Mouse (Mus musculus) MEL (cell line): ENCODE measurements around the gene Gcc2. TPM values are rescaled to one million over a fixed set of nuclear protein-coding genes. Genes with fewer than 3 reads are reported as not detected.

Experiments
- DNase-seq: peaks from one replicate; pipeline ENCODE4 v3.0.0; 2011; ENCODE audit warnings: low read depth, low spot score
- H3K27ac ChIP-seq: 2 replicates; pipeline ENCODE4 v1.5.1; 2012; ENCODE audit warnings: low read depth, mild to moderate bottlenecking, control low read depth, low read length, moderate library complexity; ENCODE audit not compliant: control insufficient read depth
- H3K27me3 ChIP-seq, 2 experiments: fragments of 150-350 bp in 1 of 2; sonication (generic) in 1 of 2; 2 replicates each; pipeline ENCODE4 v1.6.1; 2012; ENCODE audit warnings: low read length in 2 of 2, mild to moderate bottlenecking in 2 of 2, improper control_type of control experiment in 1 of 2, moderate library complexity in 1 of 2; ENCODE audit not compliant: insufficient read depth in 2 of 2, control insufficient read depth in 1 of 2
- H3K36me3 ChIP-seq, 2 experiments: 2 replicates each; pipeline ENCODE4 v1.6.1; 2012 to 2014; ENCODE audit warnings: low read length in 2 of 2, improper control_type of control experiment in 1 of 2, inconsistent platforms in 1 of 2, mild to moderate bottlenecking in 1 of 2; ENCODE audit not compliant: insufficient read depth in 2 of 2, control insufficient read depth in 1 of 2
- H3K4me1 ChIP-seq, 2 experiments: fragments of 150-350 bp in 1 of 2; sonication (generic) in 1 of 2; 2 replicates each; pipeline ENCODE4 v1.6.1; 2012; ENCODE audit warnings: low read length in 2 of 2, improper control_type of control experiment in 1 of 2, mild to moderate bottlenecking in 1 of 2; ENCODE audit not compliant: insufficient read depth in 2 of 2, control insufficient read depth in 1 of 2
- H3K4me3 ChIP-seq, 2 experiments: fragments of 150-350 bp in 1 of 2; sonication (generic) in 1 of 2; 2 replicates each; pipeline ENCODE4 v1.5.1; 2012; ENCODE audit warnings: low read depth in 2 of 2, low read length in 2 of 2, mild to moderate bottlenecking in 2 of 2, moderate library complexity in 2 of 2, control low read depth in 1 of 2, improper control_type of control experiment in 1 of 2; ENCODE audit not compliant: control insufficient read depth in 1 of 2, insufficient read depth in 1 of 2
- H3K79me2 ChIP-seq: 2 replicates; pipeline ENCODE4 v1.6.1; 2012; ENCODE audit warnings: mild to moderate bottlenecking, low read length, moderate library complexity; ENCODE audit not compliant: control insufficient read depth, poor library complexity, insufficient read depth
- H3K9ac ChIP-seq: 2 replicates; pipeline ENCODE4 v1.6.1; 2012; ENCODE audit warnings: low read depth, mild to moderate bottlenecking, control low read depth, low read length, moderate library complexity; ENCODE audit not compliant: control insufficient read depth, poor library complexity, severe bottlenecking
- H3K9me3 ChIP-seq: fragments of 150-350 bp; sonication (generic); replicated peaks from 2 replicates; pipeline ENCODE4 v1.6.1; 2012; ENCODE audit warnings: mild to moderate bottlenecking, low read length, improper control_type of control experiment, moderate library complexity; ENCODE audit not compliant: insufficient read depth
- BHLHE40 ChIP-seq: IDR thresholded peaks from 2 replicates; pipeline ENCODE4 v1.6.1; 2012; ENCODE audit warnings: low read depth, mild to moderate bottlenecking, inconsistent platforms, low read length, improper control_type of control experiment, borderline replicate concordance
- CHD1 ChIP-seq: IDR thresholded peaks from 2 replicates; pipeline ENCODE4 v1.6.1; 2012; ENCODE audit warnings: low read depth, mild to moderate bottlenecking, inconsistent platforms, low read length, improper control_type of control experiment
- CTCF ChIP-seq, 3 experiments: IDR thresholded peaks in 2 of 3; conservative IDR thresholded peaks in 1 of 3; 2 replicates each; pipeline ENCODE4 v1.5.1; 2011 to 2012; ENCODE audit warnings: low read length in 3 of 3, low read depth in 2 of 3, mild to moderate bottlenecking in 2 of 3, improper control_type of control experiment in 1 of 3, inconsistent platforms in 1 of 3, mixed read lengths in 1 of 3, moderate library complexity in 1 of 3; ENCODE audit not compliant: control insufficient read depth in 1 of 3, insufficient read depth in 1 of 3, poor library complexity in 1 of 3, severe bottlenecking in 1 of 3
- ELF1 ChIP-seq: IDR thresholded peaks from 2 replicates; pipeline ENCODE4 v1.6.1; 2014; ENCODE audit warnings: low read depth, mild to moderate bottlenecking, inconsistent platforms, low read length, improper control_type of control experiment, moderate library complexity
- GABPA ChIP-seq: IDR thresholded peaks from 2 replicates; pipeline ENCODE4 v1.6.1; 2012; ENCODE audit warnings: low read depth, mild to moderate bottlenecking, inconsistent platforms, low read length, improper control_type of control experiment, moderate library complexity
- GATA1 ChIP-seq: IDR thresholded peaks from 2 replicates; pipeline ENCODE4 v1.6.1; 2011; ENCODE audit warnings: low read depth, low read length, improper control_type of control experiment
- KAT2A ChIP-seq: conservative IDR thresholded peaks from 2 replicates; pipeline ENCODE4 v1.6.1; 2012; ENCODE audit warnings: low read depth, low read length, improper control_type of control experiment, inconsistent platforms
- MAFK ChIP-seq: IDR thresholded peaks from 2 replicates; pipeline ENCODE4 v1.6.1; 2011; ENCODE audit warnings: low read depth, mild to moderate bottlenecking, low read length, improper control_type of control experiment, borderline replicate concordance
- MXI1 ChIP-seq: IDR thresholded peaks from 2 replicates; pipeline ENCODE4 v1.6.1; 2011; ENCODE audit warnings: mild to moderate bottlenecking, low read depth, low read length, improper control_type of control experiment
- MYC ChIP-seq: IDR thresholded peaks from 2 replicates; pipeline ENCODE4 v1.6.1; 2011; ENCODE audit warnings: low read depth, mild to moderate bottlenecking, low read length, improper control_type of control experiment, moderate library complexity
- NELFE ChIP-seq: IDR thresholded peaks from 2 replicates; pipeline ENCODE4 v1.6.1; 2011; ENCODE audit warnings: low read depth, low read length, improper control_type of control experiment
- NRF1 ChIP-seq: IDR thresholded peaks from 2 replicates; pipeline ENCODE4 v1.6.1; 2014; ENCODE audit warnings: low read depth, mild to moderate bottlenecking, inconsistent platforms, low read length, improper control_type of control experiment, moderate library complexity; ENCODE audit not compliant: poor library complexity, insufficient read depth, severe bottlenecking
- POLR2AphosphoS2 ChIP-seq: IDR thresholded peaks from 2 replicates; pipeline ENCODE4 v1.6.1; 2011; ENCODE audit warnings: low read length, improper control_type of control experiment
- POLR2AphosphoS5 ChIP-seq: IDR thresholded peaks from 2 replicates; pipeline ENCODE4 v1.6.1; 2012; ENCODE audit warnings: low read depth, borderline replicate concordance, mild to moderate bottlenecking, inconsistent platforms, low read length, moderate library complexity, mixed read lengths
- RAD21 ChIP-seq: IDR thresholded peaks from 2 replicates; pipeline ENCODE4 v1.6.1; 2011; ENCODE audit warnings: mild to moderate bottlenecking, low read depth, low read length, improper control_type of control experiment
- RCOR1 ChIP-seq: IDR thresholded peaks from 2 replicates; pipeline ENCODE4 v1.6.1; 2012; ENCODE audit warnings: low read depth, mild to moderate bottlenecking, inconsistent platforms, low read length, improper control_type of control experiment
- SIN3A ChIP-seq: IDR thresholded peaks from 2 replicates; pipeline ENCODE4 v1.6.1; 2012; ENCODE audit warnings: low read length, improper control_type of control experiment, inconsistent platforms
- SMC3 ChIP-seq: IDR thresholded peaks from 2 replicates; pipeline ENCODE4 v1.6.1; 2011; ENCODE audit warnings: low read depth, low read length, improper control_type of control experiment
- TBP ChIP-seq: IDR thresholded peaks from 2 replicates; pipeline ENCODE4 v1.8.0; 2011; ENCODE audit warnings: low read depth, low read length, improper control_type of control experiment
- UBTF ChIP-seq: IDR thresholded peaks from 2 replicates; pipeline ENCODE4 v1.6.1; 2012; ENCODE audit warnings: low read depth, mild to moderate bottlenecking, inconsistent platforms, low read length, improper control_type of control experiment, moderate library complexity, borderline replicate concordance; ENCODE audit not compliant: insufficient read depth
- USF1 ChIP-seq: IDR thresholded peaks from 2 replicates; pipeline ENCODE4 v1.6.1; 2014; ENCODE audit warnings: low read depth, mild to moderate bottlenecking, inconsistent platforms, low read length, improper control_type of control experiment, moderate library complexity
- USF2 ChIP-seq, 2 experiments: IDR thresholded peaks; 2 replicates each; pipeline ENCODE4 v1.6.1; 2011 to 2012; ENCODE audit warnings: improper control_type of control experiment in 2 of 2, low read length in 2 of 2, borderline replicate concordance in 1 of 2, inconsistent platforms in 1 of 2, low read depth in 1 of 2, mild to moderate bottlenecking in 1 of 2; ENCODE audit not compliant: insufficient read depth in 1 of 2
- ZC3H11A ChIP-seq: IDR thresholded peaks from 2 replicates; pipeline ENCODE4 v1.6.1; 2012; ENCODE audit warnings: low read depth, mild to moderate bottlenecking, inconsistent platforms, low read length, improper control_type of control experiment
- ZKSCAN1 ChIP-seq: IDR thresholded peaks from 2 replicates; pipeline ENCODE4 v1.6.1; 2012; ENCODE audit warnings: low read depth, mild to moderate bottlenecking, inconsistent platforms, low read length, improper control_type of control experiment, moderate library complexity
- ZMIZ1 ChIP-seq: IDR thresholded peaks from 2 replicates; pipeline ENCODE4 v1.6.1; 2012; ENCODE audit warnings: low read depth, mild to moderate bottlenecking, inconsistent platforms, low read length, improper control_type of control experiment, moderate library complexity
- polyA plus RNA-seq, 2 experiments: library from polyadenylated mRNA; stranded (reverse) in 1 of 2; unstranded in 1 of 2; fragments of >175 nt in 1 of 2; fragments of >200 nt in 1 of 2; gene quantifications; 2 replicates each; pipeline versions ENCODE4 v1.2.1 to v1.2.4; 2012; ENCODE audit warnings: low replicate concordance in 2 of 2, low read depth in 1 of 2; ENCODE audit not compliant: insufficient read length in 2 of 2, insufficient read depth in 1 of 2, missing spikeins in 1 of 2
- total RNA-seq: library from RNA; depleted of rRNA; stranded (reverse); fragments of 300-350 nt; gene quantifications from 2 replicates; pipeline ENCODE4 v1.2.3, GENCODE M21; 2012

Gene Gcc2
- total and polyA plus RNA-seq, 3 experiments: 14.4 to 18.0 TPM; not detected in 1

GRCm38 (mm10) chr10:58209710-58210467, 45.4 kb upstream of the Gcc2 start:
- no peak overlapping the region for H3K27ac ChIP-seq
- TF ChIP-seq TBP: no peak
- TF ChIP-seq NELFE: no peak
- TF ChIP-seq SIN3A: no peak
- no peak for TF ChIP-seq BHLHE40
- no peak for TF ChIP-seq USF2 (IDR thresholded peaks at IDR 0.05; ENCODE audit: borderline replicate concordance in 1 of 2, insufficient read depth in 1 of 2, low read depth in 1 of 2, low read length in 2 of 2)
- no peak for TF ChIP-seq NRF1
- no peak for TF ChIP-seq USF1
- no peaks in the 10 kb centered on the region for H3K4me1 ChIP-seq
- DNase-seq: no peak
- no peaks in the 10 kb centered on the region for H3K36me3 ChIP-seq
- H3K9me3 ChIP-seq: no peaks in the 10 kb centered on the region
- H3K4me3 ChIP-seq: no peak overlapping the region
- no peaks in the 10 kb centered on the region for H3K27me3 ChIP-seq
- H3K79me2 ChIP-seq: no peaks in the 10 kb centered on the region
- H3K9ac ChIP-seq: no peak overlapping the region

- no peak for DNase-seq
Observed at GRCm38 (mm10) chr10:58210514-58210913, 44.8 kb upstream of the Gcc2 start.

DNA sequence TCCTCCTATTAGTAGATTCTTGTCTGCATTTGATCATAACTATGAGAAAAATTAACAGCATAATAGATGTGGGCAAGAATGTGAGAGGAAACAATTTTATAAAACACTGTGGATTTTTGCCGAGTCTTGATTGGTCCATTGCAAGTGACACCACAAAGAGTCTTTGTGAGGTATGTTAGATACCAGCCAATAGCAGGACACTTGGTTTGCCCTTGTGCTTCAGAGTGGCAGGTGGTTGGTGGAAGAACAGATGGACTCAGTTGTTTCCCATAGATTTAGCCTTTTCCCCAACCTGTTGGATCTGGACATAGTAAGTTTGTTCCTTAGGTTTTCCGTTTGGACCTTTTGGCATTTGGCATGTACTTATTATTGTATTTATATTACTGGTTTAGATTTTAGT, 44.1 kb upstream of the Gcc2 start:
- no peaks in the 10 kb centered on the region for H3K79me2 ChIP-seq

More at GRCm38 (mm10) chr10:58210514-58210913, 44.8 kb upstream of the Gcc2 start:
- H3K9me3 ChIP-seq: no peaks in the 10 kb centered on the region
- H3K79me2 ChIP-seq: no peaks in the 10 kb centered on the region
- H3K36me3 ChIP-seq: no peaks in the 10 kb centered on the region
- H3K4me3 ChIP-seq: no peak overlapping the region
- H3K9ac ChIP-seq: no peak overlapping the region
- no peaks in the 10 kb centered on the region for H3K4me1 ChIP-seq
- no peaks in the 10 kb centered on the region for H3K27me3 ChIP-seq
- TF ChIP-seq UBTF (no peak), GABPA (no peak), MXI1 (no peak), MYC (no peak), CHD1 (no peak), SMC3 (no peak), CTCF (IDR thresholded peaks at IDR 0.05 in 2 of 3, conservative IDR thresholded peaks at IDR 0.05 in 1 of 3; ENCODE audit: control insufficient read depth in 1 of 3, insufficient read depth in 1 of 3, low read depth in 2 of 3, low read length in 3 of 3, poor library complexity in 1 of 3, severe bottlenecking in 1 of 3) (no peak), ELF1 (no peak), ZC3H11A (no peak), POLR2AphosphoS2 (no peak), KAT2A (no peak), MAFK (no peak)
- TF ChIP-seq, all 39 proteins: peak for 0
- no peak overlapping the region for H3K27ac ChIP-seq

More for the DNA sequence above, 44.1 kb upstream of the Gcc2 start:
- Histone ChIP-seq H3K27me3 (no peaks in the 10 kb centered on the region), H3K4me1 (no peaks in the 10 kb centered on the region), H3K9me3 (no peaks in the 10 kb centered on the region), H3K4me3 (no peak overlapping the region), H3K27ac (no peak overlapping the region), H3K9ac (no peak overlapping the region), H3K36me3 (no peaks in the 10 kb centered on the region)
- no peak for DNase-seq
- TF ChIP-seq RAD21: no peak
- no peak for TF ChIP-seq GATA1
- TF ChIP-seq ZKSCAN1: no peak
- no peak for TF ChIP-seq RCOR1
- TF ChIP-seq ZMIZ1: no peak
- no peak for TF ChIP-seq USF1
- TF ChIP-seq POLR2AphosphoS5: no peak
